Mouse (Mus musculus): Measurements from ENCODE around the gene Ceacam3. TPM values are rescaled to one million over a fixed set of nuclear protein-coding genes. Genes with fewer than 3 reads are reported as not detected.
A peak's percentile ranks its signal among the peaks of the same experiment; 100 is the strongest.
"Not testable (repeated sequence)": the region's sequence is repeated elsewhere in the genome, so short reads cannot be mapped to it uniquely, and the experiment has no call there.

The Ceacam3 gene
- polyA plus RNA-seq (2014; fragmentation: Nextera tagmentation; extraction: Ambion mirVana): not detected in 2 replicates

DNA sequence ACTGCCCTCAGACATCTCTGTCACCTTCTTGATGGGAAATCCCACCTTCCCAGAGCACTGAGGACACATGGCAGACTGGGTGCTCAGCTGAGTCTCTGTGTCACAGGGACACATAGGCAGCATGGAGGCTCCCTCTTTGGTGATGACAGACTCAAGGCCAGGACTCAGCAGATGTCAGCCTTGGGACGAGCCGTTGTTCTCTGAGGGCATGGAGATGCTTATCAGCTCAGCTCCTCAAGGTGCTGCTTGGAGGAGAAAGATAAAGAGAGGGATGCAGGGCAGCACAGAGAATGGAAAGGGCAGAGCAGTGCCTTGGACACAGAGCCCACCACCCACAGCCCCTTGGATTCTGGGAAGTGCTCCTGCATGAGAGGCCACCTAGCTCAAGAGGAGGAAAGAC is at the start of gene Ceacam3:
TSS of gene Ceacam3 (plus strand) at position 352 of the 400 bp plus-strand sequence.
- H3K4me3 ChIP-seq (ENCODE audit: low read depth, low read length): no peak within 1 kb of the TSS
- H3K9ac ChIP-seq (replicated peaks; ENCODE audit: low read length): no peak within 1 kb of the TSS
- no peaks in the 10 kb centered on the region for H3K36me3 ChIP-seq (replicated peaks; ENCODE audit: control insufficient read depth, insufficient read depth, low read depth, low read length)
- no peaks in the 10 kb centered on the region for H3K4me1 ChIP-seq (ENCODE audit: control insufficient read depth, insufficient read depth, low read length)
- no peaks in the 10 kb centered on the region for H3K9me3 ChIP-seq (replicated peaks; ENCODE audit: control insufficient read depth, low read length)
- ATAC-seq (replicated peaks; ENCODE audit: insufficient number of reproducible peaks, low FRiP score, low TSS enrichment, low read depth) (no peak), DNase-seq (ENCODE audit: low spot score) (no peak)
- WGBS: 94% methylated on average over 2 of the region's 2 CpGs
- H3K27ac ChIP-seq (replicated peaks; ENCODE audit: low read depth, low read length): no peak within 1 kb of the TSS
- H3K27me3 ChIP-seq (ENCODE audit: control insufficient read depth, insufficient read depth, low read length): no peaks in the 10 kb centered on the region
- H3K4me2 ChIP-seq (ENCODE audit: low read depth, low read length): no peak within 1 kb of the TSS

DNA sequence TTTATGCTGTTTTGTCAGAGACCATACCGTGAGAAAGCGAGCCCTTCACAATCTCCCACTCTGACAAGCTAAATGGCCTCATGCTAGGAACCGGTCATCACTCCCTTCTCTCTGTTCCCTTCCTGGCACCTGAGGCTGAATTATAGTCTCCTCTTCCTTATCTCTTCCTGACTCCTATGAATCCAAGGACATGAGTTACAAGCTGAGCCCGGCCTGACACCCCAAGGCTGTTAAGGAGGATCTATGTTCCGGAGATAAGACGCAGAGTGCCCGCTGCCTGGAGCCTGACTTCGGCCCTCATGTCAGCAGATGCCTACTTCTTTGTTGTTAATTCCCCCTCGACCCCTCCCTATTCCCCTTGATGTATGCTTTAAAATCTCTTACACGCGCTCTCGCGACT is 48.5 kb upstream of the Ceacam3 start:
- H3K4me3 ChIP-seq (ENCODE audit: low read depth, low read length); H3K4me1 ChIP-seq (ENCODE audit: control insufficient read depth, insufficient read depth, low read length); H3K9me3 ChIP-seq (replicated peaks; ENCODE audit: control insufficient read depth, low read length); H3K27me3 ChIP-seq (ENCODE audit: control insufficient read depth, insufficient read depth, low read length); H3K27ac ChIP-seq (replicated peaks; ENCODE audit: low read depth, low read length); DNase-seq (ENCODE audit: low spot score); H3K9ac ChIP-seq (replicated peaks; ENCODE audit: low read length); H3K4me2 ChIP-seq (ENCODE audit: low read depth, low read length); H3K36me3 ChIP-seq (replicated peaks; ENCODE audit: control insufficient read depth, insufficient read depth, low read depth, low read length); ATAC-seq (replicated peaks; ENCODE audit: insufficient number of reproducible peaks, low FRiP score, low TSS enrichment, low read depth): not testable (repeated sequence)
- 89% methylated on average over 13 of the region's 13 CpGs for WGBS

DNA sequence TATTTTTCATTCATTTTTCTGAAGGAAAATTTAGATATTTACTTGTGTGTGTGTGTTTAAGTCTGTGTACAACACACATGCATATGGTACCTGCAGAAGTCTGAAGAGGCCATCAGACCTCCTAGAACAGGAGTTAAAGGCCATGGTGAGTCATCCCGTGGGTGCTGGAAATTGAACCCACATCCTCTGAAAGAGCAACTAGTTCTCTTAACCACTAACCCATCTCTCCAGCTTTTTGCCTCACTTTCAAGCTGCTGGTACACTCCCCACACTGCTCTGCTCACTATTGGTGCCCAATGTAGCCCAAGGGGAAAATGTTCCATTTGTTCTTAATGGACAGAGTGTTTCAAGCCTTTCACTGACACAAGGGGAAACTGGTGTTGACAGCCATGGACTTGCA is 14.8 kb upstream of the Ceacam3 start:
- ATAC-seq (replicated peaks; ENCODE audit: insufficient number of reproducible peaks, low FRiP score, low TSS enrichment, low read depth) (no peak), DNase-seq (ENCODE audit: low spot score) (no peak)
- Histone ChIP-seq H3K9ac (replicated peaks; ENCODE audit: low read length) (no peak overlapping the region), H3K4me3 (ENCODE audit: low read depth, low read length) (no peak overlapping the region), H3K27me3 (ENCODE audit: control insufficient read depth, insufficient read depth, low read length) (no peaks in the 10 kb centered on the region), H3K36me3 (replicated peaks; ENCODE audit: control insufficient read depth, insufficient read depth, low read depth, low read length) (no peaks in the 10 kb centered on the region), H3K4me1 (ENCODE audit: control insufficient read depth, insufficient read depth, low read length) (no peaks in the 10 kb centered on the region), H3K9me3 (replicated peaks; ENCODE audit: control insufficient read depth, low read length) (no peaks in the 10 kb centered on the region), H3K4me2 (ENCODE audit: low read depth, low read length) (no peak overlapping the region), H3K27ac (replicated peaks; ENCODE audit: low read depth, low read length) (no peak overlapping the region)
- 88% methylated on average over 1 of the region's 1 CpGs for WGBS

DNA sequence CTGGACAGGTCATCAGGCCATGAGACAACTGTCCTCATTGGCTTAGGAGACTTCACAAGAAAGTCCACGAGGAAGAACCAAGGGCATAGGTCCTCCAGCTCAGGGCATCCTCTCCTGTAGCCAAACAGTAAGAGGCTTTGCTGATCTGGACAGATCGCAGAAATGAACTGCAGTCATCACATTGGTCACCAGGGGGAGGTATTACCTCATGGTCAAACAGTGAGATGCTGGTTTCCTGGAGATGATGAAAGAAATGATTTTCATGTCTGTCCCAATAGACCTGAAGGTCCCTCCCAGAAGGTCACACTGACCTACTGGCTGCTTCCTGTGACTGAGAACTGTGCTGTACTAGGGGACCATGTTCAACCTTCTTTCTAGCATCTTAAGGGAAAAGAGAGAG is 5.6 kb downstream of the Ceacam3 start:
- Histone ChIP-seq H3K4me2 (ENCODE audit: low read depth, low read length) (no peak overlapping the region), H3K27ac (replicated peaks; ENCODE audit: low read depth, low read length) (no peak overlapping the region), H3K36me3 (replicated peaks; ENCODE audit: control insufficient read depth, insufficient read depth, low read depth, low read length) (no peaks in the 10 kb centered on the region), H3K4me1 (ENCODE audit: control insufficient read depth, insufficient read depth, low read length) (no peaks in the 10 kb centered on the region), H3K9ac (replicated peaks; ENCODE audit: low read length) (no peak overlapping the region), H3K27me3 (ENCODE audit: control insufficient read depth, insufficient read depth, low read length) (no peaks in the 10 kb centered on the region), H3K4me3 (ENCODE audit: low read depth, low read length) (no peak overlapping the region), H3K9me3 (replicated peaks; ENCODE audit: control insufficient read depth, low read length) (no peaks in the 10 kb centered on the region)
- no peak for ATAC-seq (replicated peaks; ENCODE audit: insufficient number of reproducible peaks, low FRiP score, low TSS enrichment, low read depth)
- 31% methylated on average over 2 of the region's 2 CpGs for WGBS
- DNase-seq (ENCODE audit: low spot score): peak; percentile 1

DNA sequence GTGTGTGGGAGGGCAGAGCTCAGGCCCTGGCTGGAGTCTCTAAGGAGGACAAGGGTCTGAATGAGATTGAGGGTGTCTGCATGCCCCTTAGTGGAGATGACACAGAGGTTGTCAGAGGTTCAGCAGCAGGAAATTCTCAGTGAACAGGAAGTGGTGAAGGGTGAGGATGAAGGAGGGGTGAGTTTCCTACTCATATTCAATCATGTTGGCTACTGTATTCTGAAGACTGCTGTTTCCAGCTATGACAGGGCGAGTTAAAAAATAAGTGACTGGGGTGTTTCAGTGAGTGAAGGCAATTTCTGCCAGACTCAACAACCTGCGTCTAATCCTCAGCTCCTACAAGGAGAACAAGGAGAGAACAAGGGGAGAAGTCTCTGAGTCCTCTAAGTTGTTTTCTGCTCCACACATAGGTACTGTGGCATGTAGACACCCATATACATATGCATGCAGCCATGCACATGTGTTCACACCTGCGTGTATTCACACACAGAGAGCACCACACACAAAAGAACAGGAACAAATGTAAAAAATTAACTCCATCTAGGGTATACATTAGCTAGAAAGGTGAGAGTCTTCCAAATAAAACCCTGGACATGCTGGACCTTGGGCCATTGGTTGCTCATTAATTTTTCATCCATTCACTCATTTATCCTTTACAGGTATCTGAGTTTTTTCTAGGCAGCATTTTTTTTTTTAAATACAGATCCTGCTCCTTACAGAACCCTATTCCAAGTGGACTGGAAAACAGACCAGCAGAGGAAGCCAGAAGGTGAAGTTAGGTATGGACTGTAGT is 7.0 kb downstream of the Ceacam3 start:
- no peaks in the 10 kb centered on the region for H3K27me3 ChIP-seq (ENCODE audit: control insufficient read depth, insufficient read depth, low read length)
- H3K27ac ChIP-seq (replicated peaks; ENCODE audit: low read depth, low read length): no peak overlapping the region
- H3K36me3 ChIP-seq (replicated peaks; ENCODE audit: control insufficient read depth, insufficient read depth, low read depth, low read length): no peaks in the 10 kb centered on the region
- 68% methylated on average over 3 of the region's 3 CpGs for WGBS
- ATAC-seq (replicated peaks; ENCODE audit: insufficient number of reproducible peaks, low FRiP score, low TSS enrichment, low read depth) (no peak), DNase-seq (ENCODE audit: low spot score) (no peak)
- no peak overlapping the region for H3K4me2 ChIP-seq (ENCODE audit: low read depth, low read length)
- no peak overlapping the region for H3K9ac ChIP-seq (replicated peaks; ENCODE audit: low read length)
- H3K9me3 ChIP-seq (replicated peaks; ENCODE audit: control insufficient read depth, low read length): no peaks in the 10 kb centered on the region
- no peak overlapping the region for H3K4me3 ChIP-seq (ENCODE audit: low read depth, low read length)
- no peaks in the 10 kb centered on the region for H3K4me1 ChIP-seq (ENCODE audit: control insufficient read depth, insufficient read depth, low read length)

DNA sequence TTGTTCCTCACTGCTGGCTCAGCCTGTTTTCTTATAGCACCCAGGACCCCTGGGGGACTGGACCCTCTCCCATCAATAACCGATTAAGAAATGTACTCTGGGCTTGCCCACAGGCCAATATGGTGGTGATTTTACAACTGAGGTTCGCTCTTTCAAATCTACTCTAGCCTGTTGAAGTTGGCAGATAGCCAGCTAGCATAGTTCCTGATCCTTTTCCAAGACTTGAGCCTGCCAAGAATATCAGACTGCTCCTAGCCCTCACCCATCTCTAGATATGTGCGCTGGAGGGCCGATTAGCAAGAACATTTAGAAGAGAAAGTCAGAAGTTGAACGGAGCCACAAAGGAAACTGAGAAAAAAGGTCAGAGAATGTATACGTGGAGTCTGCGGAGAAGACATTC is 8.9 kb downstream of the Ceacam3 start:
- no peak overlapping the region for H3K9ac ChIP-seq (replicated peaks; ENCODE audit: low read length)
- 86% methylated on average over 7 of the region's 7 CpGs for WGBS
- no peaks in the 10 kb centered on the region for H3K36me3 ChIP-seq (replicated peaks; ENCODE audit: control insufficient read depth, insufficient read depth, low read depth, low read length)
- no peak overlapping the region for H3K4me3 ChIP-seq (ENCODE audit: low read depth, low read length)
- no peak overlapping the region for H3K27ac ChIP-seq (replicated peaks; ENCODE audit: low read depth, low read length)
- H3K4me1 ChIP-seq (ENCODE audit: control insufficient read depth, insufficient read depth, low read length): no peaks in the 10 kb centered on the region
- H3K9me3 ChIP-seq (replicated peaks; ENCODE audit: control insufficient read depth, low read length): no peaks in the 10 kb centered on the region; the same call in 1 of the 2 replicates
- ATAC-seq (replicated peaks; ENCODE audit: insufficient number of reproducible peaks, low FRiP score, low TSS enrichment, low read depth) (no peak), DNase-seq (ENCODE audit: low spot score) (no peak)
- H3K27me3 ChIP-seq (ENCODE audit: control insufficient read depth, insufficient read depth, low read length): no peaks in the 10 kb centered on the region
- H3K4me2 ChIP-seq (ENCODE audit: low read depth, low read length): no peak overlapping the region

DNA sequence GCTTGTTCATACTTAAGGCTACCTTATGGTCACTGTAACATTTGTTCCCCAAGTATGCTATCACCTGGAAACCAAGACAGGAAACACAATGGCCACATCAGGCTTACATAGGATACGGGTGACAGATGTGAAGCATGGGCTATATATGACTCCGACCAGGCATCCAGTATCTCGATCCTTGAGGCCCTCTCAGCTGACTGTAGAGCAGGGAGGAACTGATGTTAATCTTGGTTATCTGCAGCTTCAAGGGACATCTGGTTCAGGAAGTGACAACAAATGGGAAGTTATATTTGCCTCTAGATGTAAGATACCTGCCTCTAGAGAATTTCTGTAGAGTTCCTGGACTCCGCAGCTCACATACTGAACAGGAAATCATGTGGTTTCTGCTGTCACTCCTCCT is 21.7 kb downstream of the Ceacam3 start:
- Histone ChIP-seq H3K9me3 (replicated peaks; ENCODE audit: control insufficient read depth, low read length) (no peaks in the 10 kb centered on the region), H3K4me1 (ENCODE audit: control insufficient read depth, insufficient read depth, low read length) (no peaks in the 10 kb centered on the region), H3K4me3 (ENCODE audit: low read depth, low read length) (no peak overlapping the region), H3K27ac (replicated peaks; ENCODE audit: low read depth, low read length) (no peak overlapping the region), H3K27me3 (ENCODE audit: control insufficient read depth, insufficient read depth, low read length) (no peaks in the 10 kb centered on the region), H3K9ac (replicated peaks; ENCODE audit: low read length) (no peak overlapping the region), H3K4me2 (ENCODE audit: low read depth, low read length) (no peak overlapping the region), H3K36me3 (replicated peaks; ENCODE audit: control insufficient read depth, insufficient read depth, low read depth, low read length) (no peaks in the 10 kb centered on the region)
- WGBS: 86% methylated on average over 4 of the region's 4 CpGs
- DNase-seq (ENCODE audit: low spot score): no peak
- no peak for ATAC-seq (replicated peaks; ENCODE audit: insufficient number of reproducible peaks, low FRiP score, low TSS enrichment, low read depth)

DNA sequence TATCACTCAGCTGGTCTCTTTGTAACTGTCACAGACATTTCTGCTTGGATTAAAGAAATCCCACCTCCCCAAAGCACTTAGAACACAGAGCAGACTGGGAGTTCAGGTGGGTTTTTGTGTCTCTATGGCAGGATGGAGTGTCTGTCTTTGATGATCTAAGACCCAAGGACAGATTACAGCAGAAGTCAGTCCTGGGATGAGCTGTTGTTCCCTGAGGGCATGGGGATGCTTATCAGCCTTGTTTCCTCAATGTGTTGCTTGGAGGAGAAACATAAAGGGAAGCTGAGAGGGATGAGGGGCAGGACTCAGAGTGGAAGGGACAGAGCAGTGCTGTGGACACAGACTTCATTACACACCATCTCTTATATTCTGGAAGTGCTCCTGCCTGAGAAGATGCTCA is 53.1 kb downstream of the Ceacam3 start, which contains the start of gene Psg29:
TSS of gene Psg29 (plus strand) at position 301 of the 400 bp plus-strand sequence.
- no peak within 1 kb of the TSS for H3K4me2 ChIP-seq (ENCODE audit: low read depth, low read length)
- H3K9ac ChIP-seq (replicated peaks; ENCODE audit: low read length): no peak within 1 kb of the TSS
- no peaks in the 10 kb centered on the region for H3K36me3 ChIP-seq (replicated peaks; ENCODE audit: control insufficient read depth, insufficient read depth, low read depth, low read length)
- H3K9me3 ChIP-seq (replicated peaks; ENCODE audit: control insufficient read depth, low read length): no peaks in the 10 kb centered on the region
- H3K4me3 ChIP-seq (ENCODE audit: low read depth, low read length): no peak within 1 kb of the TSS
- DNase-seq (ENCODE audit: low spot score) (no peak), ATAC-seq (replicated peaks; ENCODE audit: insufficient number of reproducible peaks, low FRiP score, low TSS enrichment, low read depth) (no peak)
- H3K4me1 ChIP-seq (ENCODE audit: control insufficient read depth, insufficient read depth, low read length): no peaks in the 10 kb centered on the region
- no peaks in the 10 kb centered on the region for H3K27me3 ChIP-seq (ENCODE audit: control insufficient read depth, insufficient read depth, low read length)
- no peak within 1 kb of the TSS for H3K27ac ChIP-seq (replicated peaks; ENCODE audit: low read depth, low read length)

All from embryonic facial prominence, embryonic 11.5 days (tissue).